8 mouse cellular contexts compared by ENCODE assay signal in genomic region chr8:71591017-71591416, GRCm38 (mm10). TPM values are rescaled to one million over a fixed set of nuclear protein-coding genes. Genes with fewer than 3 reads are reported as not detected.
DNase-seq lines count a peak whose midpoint lies in the region; ATAC-seq lines count a peak whose summit lies in the region.

No protein-coding gene starts in this region.

- H3K4me3 ChIP-seq in kidney, embryonic 16.5 days (ENCODE audit: low read length) = peak overlapping the region; percentile 87
- peak overlapping the region; percentile 93 for H3K4me3 ChIP-seq in embryonic facial prominence, embryonic 10.5 days
- H3K4me3 ChIP-seq in hindbrain, embryonic 15.5 days = peak overlapping the region; percentile 83
- H3K4me3 ChIP-seq in midbrain, embryonic 16.5 days (ENCODE audit: low read depth, low read length) = peak overlapping the region; percentile 86

- H3K4me1 ChIP-seq in kidney, embryonic 16.5 days (ENCODE audit: insufficient read depth, low read length) = peaks cover 20% of the 10 kb centered on the region
- peaks cover 37% of the 10 kb centered on the region for H3K4me1 ChIP-seq in embryonic facial prominence, embryonic 10.5 days
- H3K4me1 ChIP-seq in hindbrain, embryonic 15.5 days (replicated peaks) = peaks cover 33% of the 10 kb centered on the region
- H3K4me1 ChIP-seq in midbrain, embryonic 16.5 days (ENCODE audit: control insufficient read depth, insufficient read depth, low read length) = peaks cover 21% of the 10 kb centered on the region

- no peaks in the 10 kb centered on the region for H3K9me3 ChIP-seq in kidney, embryonic 16.5 days (ENCODE audit: low read length)
- no peaks in the 10 kb centered on the region for H3K9me3 ChIP-seq in embryonic facial prominence, embryonic 10.5 days
- no peaks in the 10 kb centered on the region for H3K9me3 ChIP-seq in hindbrain, embryonic 15.5 days
- no peaks in the 10 kb centered on the region for H3K9me3 ChIP-seq in midbrain, embryonic 16.5 days (replicated peaks; ENCODE audit: control insufficient read depth, low read length, poor library complexity, severe bottlenecking)

- H3K4me2 ChIP-seq in kidney, embryonic 16.5 days (replicated peaks; ENCODE audit: low read depth, low read length) = peak overlapping the region; percentile 96
- peak overlapping the region; percentile 97 for H3K4me2 ChIP-seq in hindbrain, embryonic 15.5 days
- H3K4me2 ChIP-seq in midbrain, embryonic 16.5 days (ENCODE audit: low read length) = peak overlapping the region; percentile 99

- no peak for ATAC-seq in kidney, embryonic 16.5 days (ENCODE audit: low FRiP score, low TSS enrichment)
- no peak for ATAC-seq in hindbrain, embryonic 15.5 days (ENCODE audit: low FRiP score, low read depth)
- ATAC-seq in midbrain, embryonic 16.5 days = no peak

- DNase-seq in kidney, postnatal 14 days = no peak
- no peak for DNase-seq in embryonic facial prominence, embryonic 10.5 days (ENCODE audit: low spot score)
- no peak for DNase-seq in layer of hippocampus, postnatal 36 days
- DNase-seq in yolk sac, embryonic 10.5 days (ENCODE audit: low spot score) = no peak
- no peak for DNase-seq in ovary, adult 18-20 months (ENCODE audit: low spot score)

- peak overlapping the region; percentile 98 for H3K9ac ChIP-seq in kidney, embryonic 16.5 days (replicated peaks; ENCODE audit: low read length)
- peak overlapping the region; percentile 94 for H3K9ac ChIP-seq in hindbrain, embryonic 15.5 days
- H3K9ac ChIP-seq in midbrain, embryonic 16.5 days (ENCODE audit: low read depth, low read length) = peak overlapping the region; percentile 97

- H3K27ac ChIP-seq in kidney, embryonic 16.5 days (ENCODE audit: low read length) = peak overlapping the region; percentile 99; the same call in 1 of the 2 replicates
- H3K27ac ChIP-seq in embryonic facial prominence, embryonic 10.5 days (replicated peaks) = peak overlapping the region; percentile 97; the same call in 1 of the 2 replicates
- H3K27ac ChIP-seq in hindbrain, embryonic 15.5 days (replicated peaks) = peak overlapping the region; percentile 99
- peak overlapping the region; percentile 99 for H3K27ac ChIP-seq in midbrain, embryonic 16.5 days (ENCODE audit: low read length)

- no peaks in the 10 kb centered on the region for H3K27me3 ChIP-seq in kidney, embryonic 16.5 days (ENCODE audit: insufficient read depth, low read length)
- H3K27me3 ChIP-seq in embryonic facial prominence, embryonic 10.5 days (replicated peaks; ENCODE audit: low read depth, poor library complexity, severe bottlenecking) = peaks cover 16% of the 10 kb centered on the region
- H3K27me3 ChIP-seq in hindbrain, embryonic 15.5 days = no peaks in the 10 kb centered on the region
- no peaks in the 10 kb centered on the region for H3K27me3 ChIP-seq in midbrain, embryonic 16.5 days (ENCODE audit: control insufficient read depth, insufficient read depth, low read depth, low read length)

- WGBS in kidney, embryonic 16.5 days = 29% methylated on average over 5 of the region's 5 CpGs
- 33% methylated on average over 5 of the region's 5 CpGs for WGBS in embryonic facial prominence, embryonic 10.5 days
- WGBS in hindbrain, embryonic 15.5 days = 27% methylated on average over 5 of the region's 5 CpGs
- WGBS in midbrain, embryonic 16.5 days = 30% methylated on average over 5 of the region's 5 CpGs

- H3K36me3 ChIP-seq in kidney, embryonic 16.5 days (ENCODE audit: insufficient read depth, low read length) = peaks cover 13% of the 10 kb centered on the region
- H3K36me3 ChIP-seq in embryonic facial prominence, embryonic 10.5 days (replicated peaks) = peaks cover 28% of the 10 kb centered on the region
- H3K36me3 ChIP-seq in hindbrain, embryonic 15.5 days = peaks cover 7% of the 10 kb centered on the region
- H3K36me3 ChIP-seq in midbrain, embryonic 16.5 days (ENCODE audit: control insufficient read depth, insufficient read depth, low read length) = no peaks in the 10 kb centered on the region

RNA-seq across cellular contexts. Expression of gene Pgls, which starts 1.0 kb away (rescaled TPM):
- polyA plus RNA-seq in kidney, embryonic 16.5 days (2015; fragmentation: Nextera tagmentation; extraction: Ambion mirVana) = 244 and 252 TPM in 2 replicates
- polyA plus RNA-seq in embryonic facial prominence, embryonic 10.5 days (2016; fragmentation: Nextera tagmentation; extraction: Ambion mirVana) = 249 and 260 TPM in 2 replicates
- 224 and 233 TPM in 2 replicates for polyA plus RNA-seq in hindbrain, embryonic 15.5 days (2015; fragmentation: Nextera tagmentation; extraction: Ambion mirVana)
- polyA plus RNA-seq in midbrain, embryonic 16.5 days (2015; fragmentation: Nextera tagmentation; extraction: Ambion mirVana) = 219 and 237 TPM in 2 replicates
- total RNA-seq in layer of hippocampus, postnatal 36 days (2021) = 10 to 100 TPM; 31.0 to 35.8 TPM

RNA-seq across cellular contexts. Expression of gene Fam129c, which starts 6.4 kb away (rescaled TPM):
- 4.6 and 5.3 TPM in 2 replicates for polyA plus RNA-seq in kidney, embryonic 16.5 days (2015; fragmentation: Nextera tagmentation; extraction: Ambion mirVana)
- 4.8 and 5.0 TPM in 2 replicates for polyA plus RNA-seq in embryonic facial prominence, embryonic 10.5 days (2016; fragmentation: Nextera tagmentation; extraction: Ambion mirVana)
- 6.5 and 8.9 TPM in 2 replicates for polyA plus RNA-seq in hindbrain, embryonic 15.5 days (2015; fragmentation: Nextera tagmentation; extraction: Ambion mirVana)
- 6.4 and 7.9 TPM in 2 replicates for polyA plus RNA-seq in midbrain, embryonic 16.5 days (2015; fragmentation: Nextera tagmentation; extraction: Ambion mirVana)
- total RNA-seq in layer of hippocampus, postnatal 36 days (2021) = 1 to 10 TPM; 3.7 to 4.5 TPM

RNA-seq across cellular contexts. Expression of gene Colgalt1, which starts 19.8 kb away (rescaled TPM):
- 77.6 and 78.5 TPM in 2 replicates for polyA plus RNA-seq in kidney, embryonic 16.5 days (2015; fragmentation: Nextera tagmentation; extraction: Ambion mirVana)
- 52.1 and 53.7 TPM in 2 replicates for polyA plus RNA-seq in embryonic facial prominence, embryonic 10.5 days (2016; fragmentation: Nextera tagmentation; extraction: Ambion mirVana)
- polyA plus RNA-seq in hindbrain, embryonic 15.5 days (2015; fragmentation: Nextera tagmentation; extraction: Ambion mirVana) = 65.6 and 78.2 TPM in 2 replicates
- polyA plus RNA-seq in midbrain, embryonic 16.5 days (2015; fragmentation: Nextera tagmentation; extraction: Ambion mirVana) = 68.8 and 70.8 TPM in 2 replicates
- total RNA-seq in layer of hippocampus, postnatal 36 days (2021) = 10 to 100 TPM; 52.3 to 55.6 TPM

RNA-seq across cellular contexts. Expression of gene Slc27a1, which starts 22.3 kb away (rescaled TPM):
- polyA plus RNA-seq in kidney, embryonic 16.5 days (2015; fragmentation: Nextera tagmentation; extraction: Ambion mirVana) = 49.8 and 56.2 TPM in 2 replicates
- polyA plus RNA-seq in embryonic facial prominence, embryonic 10.5 days (2016; fragmentation: Nextera tagmentation; extraction: Ambion mirVana) = 21.8 and 30.7 TPM in 2 replicates
- polyA plus RNA-seq in hindbrain, embryonic 15.5 days (2015; fragmentation: Nextera tagmentation; extraction: Ambion mirVana) = 83.9 and 87.4 TPM in 2 replicates
- polyA plus RNA-seq in midbrain, embryonic 16.5 days (2015; fragmentation: Nextera tagmentation; extraction: Ambion mirVana) = 71.4 and 79.2 TPM in 2 replicates
- 100 to 1,000 TPM; 109 to 123 TPM for total RNA-seq in layer of hippocampus, postnatal 36 days (2021)

RNA-seq across cellular contexts. Expression of gene Nxnl1, which starts 24.6 kb away (rescaled TPM):
- polyA plus RNA-seq in kidney, embryonic 16.5 days (2015; fragmentation: Nextera tagmentation; extraction: Ambion mirVana) = 0.24 and 0.31 TPM in 2 replicates
- polyA plus RNA-seq in embryonic facial prominence, embryonic 10.5 days (2016; fragmentation: Nextera tagmentation; extraction: Ambion mirVana) = 0.15 TPM in 1 of 2 replicates, not detected in the other
- 0.06 and 0.08 TPM in 2 replicates for polyA plus RNA-seq in hindbrain, embryonic 15.5 days (2015; fragmentation: Nextera tagmentation; extraction: Ambion mirVana)
- polyA plus RNA-seq in midbrain, embryonic 16.5 days (2015; fragmentation: Nextera tagmentation; extraction: Ambion mirVana) = not detected in 2 replicates
- not detected for total RNA-seq in layer of hippocampus, postnatal 36 days (2021)
